Mouse (Mus musculus) MEL (cell line): ENCODE results near the gene Galntl6.

Experiments
- CTCF ChIP-seq, 3 experiments: IDR thresholded peaks in 2 of 3; conservative IDR thresholded peaks in 1 of 3; 2 replicates each; pipeline ENCODE4 v1.5.1; 2011 to 2012; ENCODE audit warnings: low read length in 3 of 3, low read depth in 2 of 3, mild to moderate bottlenecking in 2 of 3, improper control_type of control experiment in 1 of 3, inconsistent platforms in 1 of 3, mixed read lengths in 1 of 3, moderate library complexity in 1 of 3; ENCODE audit not compliant: control insufficient read depth in 1 of 3, insufficient read depth in 1 of 3, poor library complexity in 1 of 3, severe bottlenecking in 1 of 3
- MAX ChIP-seq: IDR thresholded peaks from 2 replicates; pipeline ENCODE4 v1.6.1; 2011; ENCODE audit warnings: low read length, improper control_type of control experiment
- MAZ ChIP-seq: IDR thresholded peaks from 2 replicates; pipeline ENCODE4 v1.6.1; 2012; ENCODE audit warnings: low read depth, mild to moderate bottlenecking, inconsistent platforms, low read length, improper control_type of control experiment
- MYC ChIP-seq: IDR thresholded peaks from 2 replicates; pipeline ENCODE4 v1.6.1; 2011; ENCODE audit warnings: low read depth, mild to moderate bottlenecking, low read length, improper control_type of control experiment, moderate library complexity
- POLR2A ChIP-seq, 2 experiments: IDR thresholded peaks; 2 replicates each; pipeline ENCODE4 v1.6.1; 2011 to 2012; ENCODE audit warnings: low read length in 2 of 2, mild to moderate bottlenecking in 2 of 2, control low read depth in 1 of 2, improper control_type of control experiment in 1 of 2, low read depth in 1 of 2, moderate library complexity in 1 of 2; ENCODE audit not compliant: control insufficient read depth in 1 of 2, insufficient read depth in 1 of 2, poor library complexity in 1 of 2
- POLR2AphosphoS2 ChIP-seq: IDR thresholded peaks from 2 replicates; pipeline ENCODE4 v1.6.1; 2011; ENCODE audit warnings: low read length, improper control_type of control experiment
- SMC3 ChIP-seq: IDR thresholded peaks from 2 replicates; pipeline ENCODE4 v1.6.1; 2011; ENCODE audit warnings: low read depth, low read length, improper control_type of control experiment
- TCF12 ChIP-seq: IDR thresholded peaks from 2 replicates; pipeline ENCODE4 v1.6.1; 2014; ENCODE audit warnings: low read depth, mild to moderate bottlenecking, inconsistent platforms, low read length, improper control_type of control experiment, moderate library complexity
- ZC3H11A ChIP-seq: IDR thresholded peaks from 2 replicates; pipeline ENCODE4 v1.6.1; 2012; ENCODE audit warnings: low read depth, mild to moderate bottlenecking, inconsistent platforms, low read length, improper control_type of control experiment

- TF ChIP-seq CTCF (IDR thresholded peaks at IDR 0.05 in 2 of 3, conservative IDR thresholded peaks at IDR 0.05 in 1 of 3; ENCODE audit: control insufficient read depth in 1 of 3, insufficient read depth in 1 of 3, low read depth in 2 of 3, low read length in 3 of 3, poor library complexity in 1 of 3, severe bottlenecking in 1 of 3) (no peak), POLR2AphosphoS2 (no peak), SMC3 (no peak), MYC (no peak), TCF12 (no peak), POLR2A (IDR thresholded peaks at IDR 0.05; ENCODE audit: control insufficient read depth in 1 of 2, insufficient read depth in 1 of 2, low read depth in 1 of 2, low read length in 2 of 2, poor library complexity in 1 of 2) (no peak), MAZ (no peak), MAX (no peak), ZC3H11A (no peak)
Observed at GRCm38 (mm10) chr8:58081715-58082114, 830.7 kb downstream of the Galntl6 start.
